Mouse (Mus musculus) midbrain, embryonic 11.5 days (tissue): ENCODE data around the gene Capg. TPM values are rescaled to one million over a fixed set of nuclear protein-coding genes. Genes with fewer than 3 reads are reported as not detected.

ENCODE experiments used
- ATAC-seq: fragments of 200-750 bp; cut with Nextera tagmentation; 2 replicates; pipeline ENCODE4 v1.8.0; 2017; ENCODE audit warnings: moderate TSS enrichment, moderate library complexity; ENCODE audit not compliant: low FRiP score
- DNase-seq: peaks from one replicate; pipeline ENCODE4 v3.0.0; 2015; ENCODE audit warnings: low spot score; ENCODE audit errors: missing footprints
- H3K27ac ChIP-seq: fragments of 300-500 bp; sonication (generic); 2 replicates; pipeline ENCODE4 v1.5.1; 2014; ENCODE audit warnings: low read depth, low read length
- H3K27me3 ChIP-seq: fragments of 300-500 bp; sonication (generic); 2 replicates; pipeline ENCODE4 v1.6.1; 2014; ENCODE audit warnings: mild to moderate bottlenecking, low read length, moderate library complexity, mixed read lengths; ENCODE audit not compliant: control insufficient read depth, insufficient read depth
- H3K36me3 ChIP-seq: fragments of 300-500 bp; sonication (generic); 2 replicates; pipeline ENCODE4 v1.6.1; 2014; ENCODE audit warnings: mild to moderate bottlenecking, low read length, moderate library complexity, mixed read lengths; ENCODE audit not compliant: control insufficient read depth, insufficient read depth
- H3K4me1 ChIP-seq: fragments of 300-500 bp; sonication (generic); 2 replicates; pipeline ENCODE4 v1.6.1; 2014; ENCODE audit warnings: low read length; ENCODE audit not compliant: control insufficient read depth, insufficient read depth
- H3K4me2 ChIP-seq: fragments of 300-500 bp; sonication (generic); 2 replicates; pipeline ENCODE4 v1.6.1; 2014; ENCODE audit warnings: mild to moderate bottlenecking, moderate library complexity
- H3K4me3 ChIP-seq: fragments of 300-500 bp; sonication (generic); 2 replicates; pipeline ENCODE4 v1.5.1; 2014; ENCODE audit warnings: low read depth, low read length
- H3K9ac ChIP-seq: fragments of 300-500 bp; sonication (generic); 2 replicates; pipeline ENCODE4 v1.6.1; 2014; ENCODE audit warnings: low read length
- H3K9me3 ChIP-seq: fragments of 300-500 bp; sonication (generic); 2 replicates; pipeline ENCODE4 v1.6.1; 2016; ENCODE audit warnings: low read length; ENCODE audit not compliant: control insufficient read depth
- WGBS: fragments of 180-500 bp; shearing (Covaris S2); extraction: QIAGEN DNeasy Blood & Tissue Kit; methylation state at CpG from one replicate; pipeline ENCODE4 v1.1.7; 2014; 5-methylcytosine and 5-hydroxymethylcytosine counted together
- polyA plus RNA-seq: library from polyadenylated mRNA; unstranded; fragments of >200 nt; fragmentation: Nextera tagmentation; extraction: Ambion mirVana; gene quantifications from 2 replicates; pipeline ENCODE4 v1.2.1, GENCODE M21; 2014

Capg gene
- polyA plus RNA-seq, 1 experiment from 2014 or later: 8.0 TPM

- Histone ChIP-seq H3K4me2 (peak overlapping the region; percentile 74), H3K27me3 (no peaks in the 10 kb centered on the region), H3K4me3 (peak overlapping the region; percentile 47), H3K9ac (peak overlapping the region; percentile 74), H3K36me3 (no peaks in the 10 kb centered on the region), H3K9me3 (no peaks in the 10 kb centered on the region), H3K4me1 (peaks cover 6% of the 10 kb centered on the region; the same call in 1 of the 2 replicates), H3K27ac (no peak overlapping the region)
- DNase-seq: peak; percentile 92
- ATAC-seq: peak; percentile 90
- 2% methylated on average over 16 of the region's 16 CpGs for WGBS
Observed at GRCm38 (mm10) chr6:72538562-72539031, 5.6 kb upstream of the Capg start.

- no peak overlapping the region for H3K9ac ChIP-seq
- H3K4me3 ChIP-seq: no peak overlapping the region
- peaks cover 3% of the 10 kb centered on the region; the same call in 1 of the 2 replicates for H3K4me1 ChIP-seq
- no peaks in the 10 kb centered on the region for H3K36me3 ChIP-seq
- ATAC-seq: no peak
- H3K27me3 ChIP-seq: no peaks in the 10 kb centered on the region
- WGBS: 75% methylated on average over 12 of the region's 12 CpGs
- H3K9me3 ChIP-seq: no peaks in the 10 kb centered on the region
- DNase-seq: no peak
- H3K4me2 ChIP-seq: no peak overlapping the region
- no peak overlapping the region for H3K27ac ChIP-seq
Observed at GRCm38 (mm10) chr6:72543265-72543850, 833 bp upstream of the Capg start.

- WGBS: 44% methylated on average over 7 of the region's 7 CpGs
- Histone ChIP-seq H3K27ac (no peak overlapping the region), H3K4me3 (no peak overlapping the region), H3K36me3 (no peaks in the 10 kb centered on the region), H3K9me3 (no peaks in the 10 kb centered on the region), H3K4me1 (no peaks in the 10 kb centered on the region), H3K27me3 (no peaks in the 10 kb centered on the region), H3K4me2 (no peak overlapping the region), H3K9ac (no peak overlapping the region)
- DNase-seq (no peak), ATAC-seq (no peak)
Observed at GRCm38 (mm10) chr6:72545377-72545776, 1.2 kb downstream of the Capg start.

- 90% methylated on average over 2 of the region's 2 CpGs for WGBS
- H3K36me3 ChIP-seq: no peaks in the 10 kb centered on the region
Observed at GRCm38 (mm10) chr6:72547121-72547520, 2.9 kb downstream of the Capg start.

DNA sequence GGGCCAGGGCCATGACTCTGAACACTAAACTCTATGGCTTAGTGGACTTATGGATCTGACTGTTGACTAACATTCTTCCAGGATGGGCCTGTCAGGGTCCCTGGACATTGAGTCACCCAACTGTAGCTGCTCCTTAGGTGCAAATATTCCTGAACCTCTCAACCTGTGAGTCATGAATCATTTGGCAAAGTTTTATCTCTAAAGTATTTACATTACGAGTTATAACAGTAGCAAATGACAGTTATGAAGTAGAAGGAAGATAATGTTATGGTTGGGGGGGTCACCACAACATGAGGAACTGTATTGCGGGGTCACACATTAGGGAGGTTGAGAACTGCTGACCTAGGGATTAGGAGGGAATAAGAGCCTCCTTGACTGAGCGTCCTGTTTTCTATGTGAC is 3.7 kb downstream of the Capg start:
- Histone ChIP-seq H3K27ac (no peak overlapping the region), H3K36me3 (no peaks in the 10 kb centered on the region), H3K4me2 (no peak overlapping the region), H3K9ac (no peak overlapping the region), H3K27me3 (no peaks in the 10 kb centered on the region), H3K4me1 (peaks cover 10% of the 10 kb centered on the region), H3K4me3 (no peak overlapping the region), H3K9me3 (no peaks in the 10 kb centered on the region)
- no peak for ATAC-seq
- 83% methylated on average over 3 of the region's 3 CpGs for WGBS
- no peak for DNase-seq

More at GRCm38 (mm10) chr6:72547121-72547520, 2.9 kb downstream of the Capg start:
- ATAC-seq (no peak), DNase-seq (no peak)
- Histone ChIP-seq H3K9me3 (no peaks in the 10 kb centered on the region), H3K4me1 (peaks cover 3% of the 10 kb centered on the region; the same call in 1 of the 2 replicates), H3K27ac (no peak overlapping the region), H3K27me3 (no peaks in the 10 kb centered on the region), H3K4me2 (no peak overlapping the region), H3K4me3 (no peak overlapping the region), H3K9ac (no peak overlapping the region)

GRCm38 (mm10) chr6:72549041-72549580 is 4.9 kb downstream of the Capg start:
- H3K36me3 ChIP-seq: no peaks in the 10 kb centered on the region
- no peaks in the 10 kb centered on the region for H3K27me3 ChIP-seq
- no peak overlapping the region for H3K4me2 ChIP-seq
- H3K4me3 ChIP-seq: no peak overlapping the region
- DNase-seq: no peak
- no peak for ATAC-seq
- WGBS: 69% methylated on average over 9 of the region's 9 CpGs
- H3K4me1 ChIP-seq: peaks cover 15% of the 10 kb centered on the region
- no peaks in the 10 kb centered on the region for H3K9me3 ChIP-seq
- H3K27ac ChIP-seq: no peak overlapping the region
- no peak overlapping the region for H3K9ac ChIP-seq

- Histone ChIP-seq H3K9me3 (no peaks in the 10 kb centered on the region), H3K27ac (no peak overlapping the region), H3K4me2 (no peak overlapping the region), H3K27me3 (no peaks in the 10 kb centered on the region), H3K4me1 (peaks cover 15% of the 10 kb centered on the region), H3K4me3 (no peak overlapping the region), H3K9ac (no peak overlapping the region), H3K36me3 (no peaks in the 10 kb centered on the region)
- DNase-seq: no peak
- WGBS: 67% methylated on average over 6 of the region's 6 CpGs
- no peak for ATAC-seq
Observed at GRCm38 (mm10) chr6:72550025-72550424, 5.8 kb downstream of the Capg start.

DNA sequence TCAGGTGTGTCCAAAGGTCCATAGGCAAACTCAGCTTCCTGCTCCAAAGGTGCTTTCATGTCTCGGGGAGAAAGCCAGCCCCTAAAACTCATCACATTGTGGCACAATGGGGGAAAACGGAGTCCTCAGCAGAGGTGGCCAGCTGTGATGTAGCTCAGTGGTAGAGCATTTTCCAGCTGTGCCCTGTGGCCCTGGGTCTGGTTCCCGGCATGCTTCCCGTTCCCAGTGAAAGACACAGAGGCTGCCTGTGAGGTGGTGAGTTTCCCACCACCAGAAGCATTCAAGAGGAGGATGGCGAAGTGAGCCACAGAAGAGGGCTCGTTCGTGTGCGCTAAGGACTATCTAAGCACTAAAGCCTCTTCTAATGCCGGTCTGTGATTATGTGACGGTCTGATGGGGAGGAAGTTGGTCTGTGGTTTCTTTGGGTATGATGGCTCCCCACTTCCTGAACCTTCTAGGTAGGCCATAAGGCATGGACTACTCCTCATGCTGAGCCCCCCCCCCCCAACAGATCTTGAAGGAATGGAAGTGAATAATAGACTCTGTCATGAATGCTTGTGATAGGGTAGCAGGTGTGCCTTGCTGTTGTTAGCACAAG is 6.4 kb downstream of the Capg start:
- Histone ChIP-seq H3K4me3 (no peak overlapping the region), H3K27me3 (no peaks in the 10 kb centered on the region), H3K27ac (no peak overlapping the region), H3K4me1 (peaks cover 15% of the 10 kb centered on the region), H3K36me3 (no peaks in the 10 kb centered on the region), H3K4me2 (no peak overlapping the region), H3K9ac (no peak overlapping the region), H3K9me3 (no peaks in the 10 kb centered on the region)
- ATAC-seq: no peak
- DNase-seq: no peak
- WGBS: 85% methylated on average over 10 of the region's 10 CpGs
